Mouse (Mus musculus): ENCODE measurements around the gene Atp5k. TPM values are rescaled to one million over a fixed set of nuclear protein-coding genes. Genes with fewer than 3 reads are reported as not detected.

Gene Atp5k
- polyA plus RNA-seq, 1 experiment from 2014 or later = 486 TPM

DNA sequence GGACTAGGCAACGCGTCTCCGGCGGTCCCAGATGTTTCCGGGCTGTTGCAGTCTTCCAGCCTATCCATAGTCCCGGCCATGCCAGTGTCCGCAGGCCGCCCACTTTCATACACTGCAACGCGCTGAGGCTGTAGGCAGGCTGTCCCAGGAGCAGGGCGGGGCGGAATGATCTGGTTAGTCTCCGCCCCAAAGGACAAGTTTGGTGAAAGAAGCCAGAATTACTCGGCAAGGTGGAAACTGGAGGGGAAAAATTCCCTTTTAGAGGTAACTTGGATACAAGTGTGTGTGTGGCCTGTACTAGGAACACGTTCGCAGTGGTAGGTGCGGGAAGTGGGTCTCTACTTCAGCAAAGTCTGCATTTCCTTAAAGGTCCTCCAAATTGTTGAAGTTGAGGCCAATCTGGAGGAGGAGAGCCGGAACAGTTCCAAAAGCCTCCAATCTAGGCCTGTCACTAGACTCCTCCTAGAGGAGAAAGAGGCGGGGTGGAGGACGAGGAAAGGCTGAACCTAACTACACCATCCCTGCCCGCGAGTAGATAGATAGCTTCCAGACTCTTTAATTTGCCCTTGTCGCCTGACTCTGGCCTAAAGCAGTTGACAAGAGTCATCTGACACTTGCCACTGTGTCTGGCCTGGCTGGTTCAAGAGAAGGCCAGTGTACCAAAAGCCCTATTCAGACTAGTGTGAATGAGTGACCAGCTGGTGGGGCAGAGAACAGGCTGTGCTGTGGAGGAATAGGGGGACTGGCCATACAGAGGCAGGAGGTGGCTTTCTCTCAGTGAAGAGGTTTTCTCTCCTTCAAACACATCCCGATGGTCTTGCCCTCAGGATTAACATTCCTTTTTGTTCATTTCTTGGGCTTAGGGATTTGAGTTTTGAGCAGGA is 14.8 kb upstream of the Atp5k start, which contains the start of gene Mfsd7a:
Mfsd7a (minus strand) TSS at position 107 of the 884 bp plus-strand sequence.
- peaks cover 11% of the 10 kb centered on the region; the same call in 1 of the 2 replicates for H3K4me1 ChIP-seq (ENCODE audit: control insufficient read depth, insufficient read depth, low read length)
- H3K36me3 ChIP-seq (ENCODE audit: control insufficient read depth, insufficient read depth, low read length) = no peaks in the 10 kb centered on the region
- WGBS = 11% methylated on average over 24 of the region's 24 CpGs
- H3K4me2 ChIP-seq (ENCODE audit: low read depth, low read length) = peak within 1 kb of the TSS; percentile 68
- ATAC-seq (ENCODE audit: low read depth) = peak; percentile 89
- H3K9me3 ChIP-seq (ENCODE audit: control insufficient read depth, low read length) = no peaks in the 10 kb centered on the region
- no peak within 1 kb of the TSS; the same call in 1 of the 2 replicates for H3K27ac ChIP-seq (replicated peaks; ENCODE audit: low read depth, low read length)
- H3K27me3 ChIP-seq (replicated peaks; ENCODE audit: control insufficient read depth, insufficient read depth, low read length) = peaks cover 5% of the 10 kb centered on the region; the same call in 1 of the 2 replicates
- peak within 1 kb of the TSS; percentile 40 for H3K4me3 ChIP-seq (ENCODE audit: low read depth, low read length)
- DNase-seq (ENCODE audit: low spot score) = peak; percentile 84
- peak within 1 kb of the TSS; percentile 60 for H3K9ac ChIP-seq (ENCODE audit: low read depth, low read length)

GRCm38 (mm10) chr5:108447857-108448256 is 13.6 kb upstream of the Atp5k start:
- no peak overlapping the region for H3K4me3 ChIP-seq (ENCODE audit: low read depth, low read length)
- no peaks in the 10 kb centered on the region for H3K9me3 ChIP-seq (ENCODE audit: control insufficient read depth, low read length)
- H3K9ac ChIP-seq (ENCODE audit: low read depth, low read length) = no peak overlapping the region
- H3K36me3 ChIP-seq (ENCODE audit: control insufficient read depth, insufficient read depth, low read length) = no peaks in the 10 kb centered on the region
- H3K4me2 ChIP-seq (ENCODE audit: low read depth, low read length) = no peak overlapping the region
- DNase-seq (ENCODE audit: low spot score) (no peak), ATAC-seq (ENCODE audit: low read depth) (no peak)
- H3K27ac ChIP-seq (replicated peaks; ENCODE audit: low read depth, low read length) = no peak overlapping the region
- peaks cover 11% of the 10 kb centered on the region; the same call in 1 of the 2 replicates for H3K4me1 ChIP-seq (ENCODE audit: control insufficient read depth, insufficient read depth, low read length)
- peaks cover 5% of the 10 kb centered on the region; the same call in 1 of the 2 replicates for H3K27me3 ChIP-seq (replicated peaks; ENCODE audit: control insufficient read depth, insufficient read depth, low read length)
- 85% methylated on average over 7 of the region's 7 CpGs for WGBS

GRCm38 (mm10) chr5:108446973-108447372 is 12.7 kb upstream of the Atp5k start:
- no peak for DNase-seq (ENCODE audit: low spot score)
- Histone ChIP-seq H3K9ac (ENCODE audit: low read depth, low read length) (no peak overlapping the region), H3K4me1 (ENCODE audit: control insufficient read depth, insufficient read depth, low read length) (peaks cover 11% of the 10 kb centered on the region; the same call in 1 of the 2 replicates), H3K9me3 (ENCODE audit: control insufficient read depth, low read length) (no peaks in the 10 kb centered on the region), H3K27me3 (replicated peaks; ENCODE audit: control insufficient read depth, insufficient read depth, low read length) (peaks cover 5% of the 10 kb centered on the region; the same call in 1 of the 2 replicates), H3K27ac (replicated peaks; ENCODE audit: low read depth, low read length) (no peak overlapping the region), H3K4me3 (ENCODE audit: low read depth, low read length) (no peak overlapping the region), H3K4me2 (ENCODE audit: low read depth, low read length) (no peak overlapping the region), H3K36me3 (ENCODE audit: control insufficient read depth, insufficient read depth, low read length) (no peaks in the 10 kb centered on the region)
- no peak for ATAC-seq (ENCODE audit: low read depth)
- WGBS = 78% methylated on average over 3 of the region's 3 CpGs

- DNase-seq (ENCODE audit: low spot score) (peak; percentile 56), ATAC-seq (ENCODE audit: low read depth) (peak; percentile 30; the same call in 1 of the 2 replicates)
- H3K27me3 ChIP-seq (replicated peaks; ENCODE audit: control insufficient read depth, insufficient read depth, low read length) = no peaks in the 10 kb centered on the region
- H3K4me3 ChIP-seq (ENCODE audit: low read depth, low read length) = no peak overlapping the region
- peaks cover 9% of the 10 kb centered on the region; the same call in 1 of the 2 replicates for H3K4me1 ChIP-seq (ENCODE audit: control insufficient read depth, insufficient read depth, low read length)
- peaks cover 21% of the 10 kb centered on the region for H3K36me3 ChIP-seq (ENCODE audit: control insufficient read depth, insufficient read depth, low read length)
- 54% methylated on average over 2 of the region's 2 CpGs for WGBS
- no peak overlapping the region for H3K27ac ChIP-seq (replicated peaks; ENCODE audit: low read depth, low read length)
- no peak overlapping the region for H3K4me2 ChIP-seq (ENCODE audit: low read depth, low read length)
- no peak overlapping the region for H3K9ac ChIP-seq (ENCODE audit: low read depth, low read length)
- no peaks in the 10 kb centered on the region for H3K9me3 ChIP-seq (ENCODE audit: control insufficient read depth, low read length)
Measured at GRCm38 (mm10) chr5:108436101-108436500, 1.9 kb upstream of the Atp5k start.

- Histone ChIP-seq H3K9ac (ENCODE audit: low read depth, low read length) (no peak overlapping the region), H3K4me1 (ENCODE audit: control insufficient read depth, insufficient read depth, low read length) (peaks cover 9% of the 10 kb centered on the region; the same call in 1 of the 2 replicates), H3K27me3 (replicated peaks; ENCODE audit: control insufficient read depth, insufficient read depth, low read length) (no peaks in the 10 kb centered on the region), H3K4me3 (ENCODE audit: low read depth, low read length) (no peak overlapping the region), H3K9me3 (ENCODE audit: control insufficient read depth, low read length) (no peaks in the 10 kb centered on the region), H3K27ac (replicated peaks; ENCODE audit: low read depth, low read length) (no peak overlapping the region), H3K4me2 (ENCODE audit: low read depth, low read length) (no peak overlapping the region), H3K36me3 (ENCODE audit: control insufficient read depth, insufficient read depth, low read length) (peaks cover 37% of the 10 kb centered on the region)
- 89% methylated on average over 6 of the region's 6 CpGs for WGBS
- ATAC-seq (ENCODE audit: low read depth) = no peak
- no peak for DNase-seq (ENCODE audit: low spot score)
Measured at GRCm38 (mm10) chr5:108431196-108431595, 3.1 kb downstream of the Atp5k start.

DNA sequence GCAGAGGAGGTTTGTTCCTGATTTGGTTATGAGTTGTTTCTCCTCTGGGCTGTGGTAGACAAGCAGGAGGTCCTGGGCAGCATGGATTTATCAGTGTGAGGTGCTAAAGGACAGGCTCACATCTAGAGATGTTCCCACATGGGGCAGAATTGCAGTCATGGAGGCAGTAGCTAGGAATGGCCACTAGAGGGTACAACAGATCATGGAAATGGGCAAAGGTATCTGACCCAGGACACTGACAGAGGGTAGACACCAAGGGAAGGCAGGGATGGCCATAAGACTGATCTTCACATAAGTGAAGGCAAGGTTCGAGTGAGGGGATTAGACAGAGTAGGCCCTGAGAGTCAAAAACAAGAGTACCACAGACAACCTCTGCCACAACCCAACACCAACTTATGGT is 7.1 kb downstream of the Atp5k start:
- ATAC-seq (ENCODE audit: low read depth) (peak; percentile 63; the same call in 1 of the 2 replicates), DNase-seq (ENCODE audit: low spot score) (peak; percentile 12)
- peaks cover 27% of the 10 kb centered on the region for H3K36me3 ChIP-seq (ENCODE audit: control insufficient read depth, insufficient read depth, low read length)
- H3K27ac ChIP-seq (replicated peaks; ENCODE audit: low read depth, low read length) = no peak overlapping the region
- no peak overlapping the region for H3K4me2 ChIP-seq (ENCODE audit: low read depth, low read length)
- WGBS = 64% methylated on average over 1 of the region's 1 CpGs
- H3K27me3 ChIP-seq (replicated peaks; ENCODE audit: control insufficient read depth, insufficient read depth, low read length) = no peaks in the 10 kb centered on the region
- no peaks in the 10 kb centered on the region for H3K9me3 ChIP-seq (ENCODE audit: control insufficient read depth, low read length)
- H3K4me3 ChIP-seq (ENCODE audit: low read depth, low read length) = no peak overlapping the region
- H3K4me1 ChIP-seq (ENCODE audit: control insufficient read depth, insufficient read depth, low read length) = no peaks in the 10 kb centered on the region
- H3K9ac ChIP-seq (ENCODE audit: low read depth, low read length) = no peak overlapping the region

DNA sequence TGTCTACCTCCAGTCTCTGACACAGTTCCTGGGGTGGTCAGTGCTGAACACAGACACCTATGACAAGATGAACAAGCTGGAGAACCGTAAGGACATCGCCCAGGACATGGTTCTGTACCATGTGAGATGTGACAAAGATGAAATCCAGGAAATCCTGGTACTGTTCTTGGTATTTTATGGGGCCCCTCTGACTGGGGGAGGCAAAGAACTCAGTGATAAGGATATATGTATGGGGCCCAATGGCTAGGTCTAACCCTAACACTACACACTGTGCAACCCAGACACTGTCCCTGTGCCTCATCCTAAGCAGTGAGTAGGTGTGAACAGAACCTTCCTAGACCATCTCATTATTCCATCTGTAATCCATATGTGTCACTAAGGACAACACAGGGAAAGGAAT is 10.8 kb downstream of the Atp5k start:
- Histone ChIP-seq H3K27me3 (replicated peaks; ENCODE audit: control insufficient read depth, insufficient read depth, low read length) (no peaks in the 10 kb centered on the region), H3K9ac (ENCODE audit: low read depth, low read length) (no peak overlapping the region), H3K9me3 (ENCODE audit: control insufficient read depth, low read length) (no peaks in the 10 kb centered on the region), H3K36me3 (ENCODE audit: control insufficient read depth, insufficient read depth, low read length) (no peaks in the 10 kb centered on the region), H3K4me1 (ENCODE audit: control insufficient read depth, insufficient read depth, low read length) (no peaks in the 10 kb centered on the region), H3K27ac (replicated peaks; ENCODE audit: low read depth, low read length) (no peak overlapping the region), H3K4me2 (ENCODE audit: low read depth, low read length) (no peak overlapping the region), H3K4me3 (ENCODE audit: low read depth, low read length) (no peak overlapping the region)
- ATAC-seq (ENCODE audit: low read depth) (no peak), DNase-seq (ENCODE audit: low spot score) (no peak)
- 80% methylated on average over 2 of the region's 2 CpGs for WGBS

DNA sequence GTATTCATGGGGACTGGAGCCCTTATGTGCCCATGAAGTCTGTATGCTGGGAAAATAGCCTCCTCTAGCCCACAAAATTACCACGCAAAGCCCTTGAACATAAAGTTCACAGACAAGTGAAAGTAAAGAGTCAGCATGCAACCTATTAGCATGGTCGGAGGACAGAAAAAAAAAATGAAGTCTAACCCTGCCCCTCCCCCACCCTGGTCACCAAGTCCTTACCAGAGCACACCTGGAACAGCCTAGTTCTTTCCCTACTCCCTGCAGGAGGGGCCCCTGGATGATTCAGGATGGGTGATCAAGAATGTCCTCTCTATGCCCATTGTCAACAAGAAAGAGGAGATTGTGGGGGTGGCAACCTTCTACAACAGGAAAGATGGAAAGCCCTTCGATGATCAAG is 11.5 kb downstream of the Atp5k start:
- no peaks in the 10 kb centered on the region for H3K36me3 ChIP-seq (ENCODE audit: control insufficient read depth, insufficient read depth, low read length)
- ATAC-seq (ENCODE audit: low read depth) (no peak), DNase-seq (ENCODE audit: low spot score) (no peak)
- H3K9ac ChIP-seq (ENCODE audit: low read depth, low read length) = no peak overlapping the region
- H3K27me3 ChIP-seq (replicated peaks; ENCODE audit: control insufficient read depth, insufficient read depth, low read length) = no peaks in the 10 kb centered on the region
- no peak overlapping the region for H3K4me2 ChIP-seq (ENCODE audit: low read depth, low read length)
- no peaks in the 10 kb centered on the region for H3K4me1 ChIP-seq (ENCODE audit: control insufficient read depth, insufficient read depth, low read length)
- no peak overlapping the region for H3K4me3 ChIP-seq (ENCODE audit: low read depth, low read length)
- no peaks in the 10 kb centered on the region for H3K9me3 ChIP-seq (ENCODE audit: control insufficient read depth, low read length)
- WGBS = 66% methylated on average over 3 of the region's 3 CpGs
- no peak overlapping the region for H3K27ac ChIP-seq (replicated peaks; ENCODE audit: low read depth, low read length)
